Mouse (Mus musculus) megakaryocyte, embryonic 14.5 days (primary cell): ENCODE measurements around the gene Ntn5. TPM values are rescaled to one million over a fixed set of nuclear protein-coding genes. Genes with fewer than 3 reads are reported as not detected.
A peak's percentile ranks its signal among the peaks of the same experiment; 100 is the strongest.

Experiments used
- H3K27me3 ChIP-seq: replicated peaks from 2 replicates; pipeline ENCODE3; 2012; ENCODE audit warnings: inconsistent platforms
- H3K36me3 ChIP-seq: replicated peaks from 2 replicates; pipeline ENCODE3; 2012; ENCODE audit warnings: low read length, inconsistent platforms, mixed read lengths
- H3K4me1 ChIP-seq: 2 replicates; pipeline ENCODE4 v1.6.1; 2012; ENCODE audit warnings: inconsistent platforms
- H3K4me3 ChIP-seq: replicated peaks from 2 replicates; pipeline ENCODE3; 2012; ENCODE audit warnings: moderate library complexity, mild to moderate bottlenecking, inconsistent platforms
- H3K9me3 ChIP-seq: 2 replicates; pipeline ENCODE4 v1.6.1; 2012; ENCODE audit warnings: inconsistent platforms
- FLI1 ChIP-seq: IDR thresholded peaks from 2 replicates; pipeline ENCODE4 v1.6.1; 2012; ENCODE audit warnings: low read length, inconsistent platforms, mixed read lengths
- GATA1 ChIP-seq: IDR thresholded peaks from 3 replicates; pipeline ENCODE4 v1.6.1; 2012; ENCODE audit warnings: mixed read lengths, low read length, inconsistent platforms, borderline replicate concordance
- polyA plus RNA-seq: library from polyadenylated mRNA; stranded (reverse); fragments of >175 nt; gene quantifications from 2 replicates; pipeline ENCODE4 v1.2.3, GENCODE M21; 2012; ENCODE audit warnings: low replicate concordance; ENCODE audit not compliant: insufficient read depth

Gene Ntn5
- polyA plus RNA-seq, 1 experiment: not detected

DNA sequence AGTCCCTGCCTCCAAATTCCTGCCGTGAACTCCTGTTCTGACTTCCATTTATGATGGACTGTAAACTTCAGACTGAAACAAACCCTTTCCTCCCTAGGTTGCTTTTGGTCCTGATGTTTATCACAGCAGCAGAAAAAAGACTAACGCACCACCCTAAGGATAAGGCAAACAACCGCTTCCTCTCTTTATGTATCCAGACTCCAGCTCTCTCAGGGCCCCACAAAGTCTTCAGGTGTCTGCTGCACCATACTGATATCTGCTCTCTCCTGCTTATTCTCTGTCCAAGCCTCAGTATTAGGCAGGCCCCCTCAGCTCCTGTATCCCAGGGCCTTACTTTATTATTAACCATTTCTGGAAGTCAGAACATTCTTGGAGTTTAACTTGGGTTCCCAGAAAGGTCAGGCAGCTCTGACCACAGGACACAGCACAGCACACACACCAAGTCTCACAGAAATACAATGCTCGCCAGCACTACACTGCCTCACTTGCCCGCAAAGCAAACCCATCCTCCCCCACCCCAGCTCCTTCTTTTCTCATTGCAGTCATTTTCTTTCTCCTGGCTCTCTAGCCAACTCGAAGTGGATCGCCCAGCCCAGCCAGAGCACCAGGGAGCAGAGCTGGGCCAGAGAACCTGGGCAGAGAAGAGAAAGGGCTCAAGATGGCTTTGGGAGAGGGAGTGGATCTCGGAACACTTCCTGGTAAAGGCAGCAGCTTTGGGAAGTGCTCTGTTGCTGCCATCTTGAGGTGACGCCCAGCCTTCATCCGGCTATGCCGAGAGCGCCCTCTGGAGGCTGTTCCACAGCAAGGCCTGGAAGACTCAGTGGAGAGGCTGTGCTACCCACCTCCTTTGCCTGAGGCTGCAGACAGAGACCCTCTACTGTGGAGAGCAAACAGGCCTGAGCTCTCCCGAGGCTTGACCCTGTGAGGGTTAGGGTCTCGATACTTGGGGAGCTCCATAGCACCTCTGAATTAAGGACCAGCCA, 1.4 kb upstream of the Ntn5 start:
- TF ChIP-seq GATA1: no peak
- TF ChIP-seq FLI1: no peak
- Histone ChIP-seq H3K36me3 (no peaks in the 10 kb centered on the region), H3K4me1 (peaks cover 88% of the 10 kb centered on the region), H3K4me3 (peak overlapping the region; percentile 82), H3K9me3 (no peaks in the 10 kb centered on the region), H3K27me3 (peaks cover 35% of the 10 kb centered on the region)

DNA sequence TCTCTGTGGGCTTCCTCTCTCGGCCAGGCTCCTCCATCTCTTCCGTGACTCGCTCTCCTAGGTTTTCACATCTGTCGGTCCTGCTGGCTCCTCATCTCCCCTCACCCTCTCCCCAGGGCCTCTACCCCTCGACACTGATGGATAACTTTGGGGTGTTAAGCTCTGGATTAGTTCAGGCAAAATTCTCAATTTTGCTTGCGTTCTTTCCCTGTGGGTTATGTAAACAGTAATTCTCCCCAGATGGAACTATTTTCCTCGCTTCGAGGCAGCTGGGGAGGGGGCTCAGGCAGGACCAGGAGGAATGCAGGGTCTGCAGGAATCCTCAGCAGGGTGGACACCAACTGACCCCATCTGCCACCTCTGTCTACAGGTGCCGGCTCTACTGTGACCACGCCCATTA, 2.0 kb downstream of the Ntn5 start:
- no peaks in the 10 kb centered on the region for H3K9me3 ChIP-seq
- no peak overlapping the region for H3K4me3 ChIP-seq
- H3K4me1 ChIP-seq: peaks cover 80% of the 10 kb centered on the region
- TF ChIP-seq GATA1 (no peak), FLI1 (no peak)
- H3K36me3 ChIP-seq: no peaks in the 10 kb centered on the region
- peaks cover 31% of the 10 kb centered on the region for H3K27me3 ChIP-seq

DNA sequence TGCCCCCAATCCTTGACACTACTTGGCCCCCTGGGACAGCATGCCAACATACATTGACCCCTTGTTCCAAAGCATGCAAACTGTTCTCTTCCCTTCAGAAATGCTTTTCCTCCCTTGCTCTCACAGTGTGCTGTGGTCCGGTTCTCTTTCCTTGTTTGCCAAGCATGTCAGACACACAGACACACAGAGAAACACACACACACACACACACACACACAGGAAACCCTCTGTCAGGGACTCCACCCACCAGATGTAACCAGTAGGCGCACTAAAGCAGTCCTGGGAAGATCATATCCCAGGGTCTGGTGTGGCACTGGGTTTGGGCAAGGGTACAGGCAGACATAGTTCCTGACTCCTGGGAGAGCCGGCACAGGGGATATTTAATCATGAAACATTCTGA, 3.0 kb downstream of the Ntn5 start:
- no peaks in the 10 kb centered on the region for H3K36me3 ChIP-seq
- peaks cover 38% of the 10 kb centered on the region for H3K27me3 ChIP-seq

DNA sequence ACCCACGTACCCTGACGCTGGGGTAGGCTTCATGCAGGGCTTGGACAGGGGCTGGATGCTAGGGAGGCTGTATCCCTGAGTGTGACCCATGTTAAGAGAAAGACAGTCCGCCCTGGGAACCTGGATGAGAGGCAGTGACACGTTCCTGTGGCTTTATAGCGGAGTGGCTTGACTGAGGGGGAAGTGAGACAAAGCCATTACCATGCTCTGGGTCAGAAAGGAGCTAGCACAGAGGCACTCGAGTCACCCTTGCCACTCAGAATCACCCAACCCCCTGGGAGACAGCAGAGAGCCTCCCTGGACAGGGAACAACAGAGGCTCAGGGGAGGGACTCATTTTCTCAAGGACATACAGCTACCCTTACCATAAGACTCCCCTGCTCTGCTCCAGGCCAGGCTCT, 5.3 kb downstream of the Ntn5 start:
- Histone ChIP-seq H3K27me3 (peaks cover 35% of the 10 kb centered on the region), H3K4me3 (no peak overlapping the region), H3K36me3 (no peaks in the 10 kb centered on the region), H3K4me1 (peaks cover 56% of the 10 kb centered on the region), H3K9me3 (no peaks in the 10 kb centered on the region)
- TF ChIP-seq FLI1 (no peak), GATA1 (no peak)

More for the DNA sequence above, 3.0 kb downstream of the Ntn5 start:
- H3K4me1 ChIP-seq: peaks cover 69% of the 10 kb centered on the region
- peak overlapping the region; percentile 18 for H3K4me3 ChIP-seq
- H3K9me3 ChIP-seq: no peaks in the 10 kb centered on the region
- no peak for TF ChIP-seq FLI1
- no peak for TF ChIP-seq GATA1

DNA sequence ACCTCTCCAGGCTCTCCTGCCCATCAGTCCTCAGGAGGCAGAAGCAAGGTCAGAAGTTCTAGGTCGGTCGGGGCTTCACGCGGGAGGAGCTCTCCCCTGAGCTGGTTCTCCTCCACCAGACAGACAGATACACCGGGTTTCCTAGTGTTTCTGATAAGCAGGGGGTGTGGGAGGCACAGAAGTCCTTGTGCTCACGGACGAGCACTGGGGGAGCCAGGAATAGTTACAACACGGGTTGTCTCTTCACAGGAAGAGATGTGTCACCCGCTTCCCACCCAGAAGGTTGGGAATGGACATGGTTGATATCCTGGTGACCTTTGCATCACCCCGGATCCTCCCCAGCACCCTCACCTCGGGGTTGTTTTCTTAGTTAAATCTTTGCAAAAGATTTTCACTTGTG, 6.0 kb downstream of the Ntn5 start:
- H3K4me1 ChIP-seq: peaks cover 56% of the 10 kb centered on the region
- no peaks in the 10 kb centered on the region for H3K36me3 ChIP-seq
- H3K4me3 ChIP-seq: no peak overlapping the region
- H3K9me3 ChIP-seq: no peaks in the 10 kb centered on the region
- TF ChIP-seq FLI1: no peak
- no peak for TF ChIP-seq GATA1
- peaks cover 30% of the 10 kb centered on the region for H3K27me3 ChIP-seq

DNA sequence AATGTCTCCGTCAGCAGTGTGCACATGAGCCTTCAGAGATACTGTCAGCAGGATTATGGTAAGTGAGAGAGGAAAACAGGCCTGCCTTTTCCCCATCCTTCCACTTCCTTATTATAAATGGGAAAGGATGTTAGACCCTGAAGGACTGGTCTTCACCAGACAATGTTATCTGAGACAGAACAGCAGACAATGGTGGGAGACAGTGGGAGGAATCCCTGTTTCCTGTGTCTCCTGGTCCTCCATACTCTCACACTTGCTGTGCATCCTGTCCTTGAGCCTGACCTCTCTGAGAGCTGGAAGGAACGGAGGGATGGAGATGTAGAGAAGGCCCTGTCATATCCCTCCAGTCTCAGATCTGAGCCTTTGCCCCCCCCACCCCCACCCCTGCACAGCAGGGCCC, 8.5 kb downstream of the Ntn5 start:
- TF ChIP-seq FLI1 (no peak), GATA1 (no peak)
- Histone ChIP-seq H3K36me3 (no peaks in the 10 kb centered on the region), H3K4me1 (peaks cover 36% of the 10 kb centered on the region), H3K27me3 (peaks cover 14% of the 10 kb centered on the region), H3K9me3 (no peaks in the 10 kb centered on the region), H3K4me3 (no peak overlapping the region)

DNA sequence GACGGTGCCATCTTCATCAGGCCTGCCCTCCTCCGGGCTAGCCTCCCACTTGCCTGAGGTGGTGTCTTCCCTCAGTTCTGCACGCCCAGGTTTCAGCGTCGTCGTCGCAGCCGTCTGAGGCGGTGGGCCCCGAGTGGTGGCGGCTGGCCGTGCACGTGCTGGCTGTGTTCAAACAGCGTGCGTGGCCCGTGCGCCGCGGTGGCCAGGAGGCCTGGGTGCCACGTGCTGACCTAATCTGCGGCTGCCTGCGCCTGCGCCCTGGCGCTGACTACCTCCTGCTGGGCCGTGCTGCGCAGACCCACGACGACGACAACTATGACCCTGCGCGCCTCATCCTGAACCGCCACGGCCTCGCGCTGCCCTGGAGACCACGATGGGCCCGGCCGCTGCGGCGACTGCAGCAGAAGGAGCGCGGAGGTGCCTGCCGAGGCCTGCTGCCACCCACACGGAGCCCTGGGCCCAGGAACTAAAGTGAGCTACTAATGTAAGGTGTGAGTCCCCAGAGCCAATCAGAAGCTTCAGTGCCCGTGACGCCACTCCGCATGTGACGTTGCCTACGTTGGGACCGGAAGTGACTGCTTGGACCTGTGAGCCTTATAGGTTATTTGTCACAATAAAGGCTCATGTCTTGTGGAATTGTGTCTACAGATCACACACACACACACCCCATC, 10.2 kb downstream of the Ntn5 start, which contains the start of gene Sec1:
Gene Sec1 (minus strand): TSS at position 482 of the 671 bp plus-strand sequence.
- H3K36me3 ChIP-seq: no peaks in the 10 kb centered on the region
- H3K4me3 ChIP-seq: no peak within 1 kb of the TSS
- no peaks in the 10 kb centered on the region for H3K9me3 ChIP-seq

DNA sequence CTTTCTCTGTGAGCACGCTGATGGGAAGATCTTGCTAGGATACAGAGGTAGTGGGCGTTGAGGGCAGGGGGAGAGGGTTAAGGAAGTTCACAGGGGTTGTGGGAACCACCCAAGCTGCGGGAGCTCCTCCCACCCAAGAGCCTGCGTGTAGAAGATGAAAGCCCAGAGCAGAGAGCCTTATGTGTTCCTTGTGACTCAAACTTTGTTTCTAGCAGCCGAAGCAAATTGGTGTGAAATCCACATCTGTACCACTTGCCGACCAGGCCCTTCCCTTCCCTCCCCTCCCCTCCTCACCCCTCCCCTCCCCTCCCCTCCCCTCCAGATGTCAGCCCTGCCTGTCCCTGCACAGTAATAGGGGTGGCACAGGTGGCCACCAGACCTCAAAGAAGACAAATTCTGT, 11.3 kb downstream of the Ntn5 start:
- Histone ChIP-seq H3K4me3 (no peak overlapping the region), H3K36me3 (no peaks in the 10 kb centered on the region), H3K9me3 (no peaks in the 10 kb centered on the region), H3K27me3 (peaks cover 33% of the 10 kb centered on the region), H3K4me1 (peaks cover 31% of the 10 kb centered on the region)
- no peak for TF ChIP-seq FLI1
- TF ChIP-seq GATA1: no peak

More for the DNA sequence above, 10.2 kb downstream of the Ntn5 start, which contains the start of gene Sec1:
- Histone ChIP-seq H3K4me1 (peaks cover 31% of the 10 kb centered on the region), H3K27me3 (peaks cover 23% of the 10 kb centered on the region)
- TF ChIP-seq FLI1 (no peak), GATA1 (no peak)

DNA sequence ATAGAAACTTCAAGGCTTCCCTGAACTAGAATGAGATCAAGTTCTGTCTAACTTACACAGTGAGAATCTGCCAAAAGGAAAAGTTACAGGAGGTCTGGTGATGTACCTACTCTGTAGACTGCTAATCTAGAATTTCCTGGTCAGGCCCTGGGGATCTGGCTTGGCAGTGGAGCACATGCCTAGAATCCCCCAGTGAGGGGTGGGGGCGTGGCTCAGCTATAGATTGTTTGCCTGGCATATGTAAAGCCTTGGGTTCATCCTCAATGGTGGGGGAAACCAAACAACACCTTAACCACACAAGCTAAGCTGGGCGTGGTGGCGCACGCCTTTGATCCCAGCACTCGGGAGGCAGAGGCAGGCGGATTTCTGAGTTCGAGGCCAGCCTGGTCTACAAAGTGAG, 14.1 kb downstream of the Ntn5 start:
- Histone ChIP-seq H3K36me3 (no peaks in the 10 kb centered on the region), H3K9me3 (no peaks in the 10 kb centered on the region), H3K4me1 (peaks cover 38% of the 10 kb centered on the region), H3K4me3 (no peak overlapping the region), H3K27me3 (peaks cover 28% of the 10 kb centered on the region)
- no peak for TF ChIP-seq FLI1
- TF ChIP-seq GATA1: no peak
